Mouse (Mus musculus) brain, adult 10 weeks (tissue): ENCODE data around the gene Gm10670. TPM values are rescaled to one million over a fixed set of nuclear protein-coding genes. Genes with fewer than 3 reads are reported as not detected.

Experiments used
- polyA plus RNA-seq: library from polyadenylated mRNA; stranded (reverse); fragments of 350-450 nt; fragmentation: Illumina TruSeq; extraction: RNeasy Lipid Tissue Mini Kit (QIAGEN cat#74804); gene quantifications from one replicate; pipeline ENCODE4 v1.2.3, GENCODE M21; 2015; ENCODE audit warnings: low read depth, low replicate concordance

The Gm10670 gene
- not detected for polyA plus RNA-seq

GRCm38 (mm10) chr7:20474825-20475224 is at the start of gene Gm10670:
Gene Gm10670, minus strand, starts transcription at chr7:20474925.

DNA sequence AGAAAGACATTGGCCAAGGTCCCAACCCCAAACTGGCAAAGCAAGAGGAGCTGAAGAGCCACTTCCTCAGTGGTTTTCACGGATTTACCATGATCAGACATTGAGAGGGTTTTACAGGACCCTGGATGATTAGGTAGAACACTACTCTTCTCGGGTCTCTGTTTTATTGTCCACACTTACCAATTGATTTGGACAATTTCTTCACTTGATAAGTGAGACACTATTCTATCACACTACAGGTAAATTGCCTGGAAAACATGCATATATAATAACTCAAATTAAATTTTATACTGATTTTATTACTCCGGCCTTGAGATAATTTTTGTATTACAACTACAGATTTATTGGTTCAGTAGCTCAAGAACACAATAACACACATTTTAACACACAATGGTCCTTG is 35.7 kb upstream of the Gm10670 start, which contains the start of gene Vmn1r103:
Gene Vmn1r103 (minus strand): TSS at position 101 of the 400 bp plus-strand sequence.

DNA sequence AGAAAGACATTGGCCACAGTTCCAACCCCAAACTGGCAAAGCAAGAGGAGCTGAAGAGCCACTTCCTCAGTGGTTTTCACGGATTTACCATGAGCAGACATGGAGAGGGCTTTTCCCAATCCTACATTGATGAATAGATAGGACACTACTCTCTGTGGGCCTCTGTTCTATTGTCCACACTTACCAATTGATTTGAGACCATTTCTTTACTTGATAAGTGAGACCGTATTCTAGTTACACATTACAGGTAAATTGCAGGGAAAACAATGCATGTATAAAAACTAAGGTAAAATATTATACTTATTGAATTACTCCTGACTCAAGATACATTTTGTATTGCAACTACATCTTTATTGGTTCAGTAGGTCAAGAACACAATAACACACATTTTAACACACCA is 32.2 kb downstream of the Gm10670 start, which contains the start of gene Vmn1r101:
Gene Vmn1r101 (minus strand): TSS at position 101 of the 400 bp plus-strand sequence.

Other genes with a start within 250 kb of the Gm10670 start
- gene Gm4498, start 241.1 kb downstream of the Gm10670 start, polyA plus RNA-seq, result not detected
- not detected for gene Gm5890, start 212.1 kb downstream of the Gm10670 start, polyA plus RNA-seq
- not detected for gene Gm4133, start 140.9 kb downstream of the Gm10670 start, polyA plus RNA-seq
- gene Gm5728, start 99.5 kb downstream of the Gm10670 start, polyA plus RNA-seq, result not detected
- gene Vmn1r100, start 57.0 kb downstream of the Gm10670 start, polyA plus RNA-seq, result not detected
- not detected for gene Vmn1r101, start 32.3 kb downstream of the Gm10670 start, polyA plus RNA-seq
- gene Vmn1r103, start 35.6 kb upstream of the Gm10670 start, polyA plus RNA-seq, result not detected
- gene Vmn1r104, start 58.9 kb upstream of the Gm10670 start, polyA plus RNA-seq, result not detected
- not detected for gene Gm5726, start 70.8 kb upstream of the Gm10670 start, polyA plus RNA-seq
- not detected for gene Gm4141, start 101.3 kb upstream of the Gm10670 start, polyA plus RNA-seq
- not detected for gene Gm4513, start 124.1 kb upstream of the Gm10670 start, polyA plus RNA-seq
- gene Vmn1r107, start 194.0 kb upstream of the Gm10670 start, polyA plus RNA-seq, result not detected
- gene Vmn1r111, start 228.3 kb upstream of the Gm10670 start, polyA plus RNA-seq, result not detected